Mouse (Mus musculus) midbrain, embryonic 12.5 days (tissue): ENCODE data around the gene Padi1. TPM values are rescaled to one million over a fixed set of nuclear protein-coding genes. Genes with fewer than 3 reads are reported as not detected.

Experiments
- ATAC-seq: fragments of 200-750 bp; cut with Nextera tagmentation; 2 replicates; pipeline ENCODE4 v1.8.0; 2017; ENCODE audit warnings: low read depth, moderate TSS enrichment, moderate library complexity; ENCODE audit not compliant: low FRiP score
- H3K27ac ChIP-seq: fragments of 300-500 bp; sonication (generic); replicated peaks from 2 replicates; pipeline ENCODE4 v1.5.1; 2016; ENCODE audit warnings: mild to moderate bottlenecking
- H3K27me3 ChIP-seq: fragments of 300-500 bp; sonication (generic); 2 replicates; pipeline ENCODE4 v1.6.1; 2016; ENCODE audit warnings: mild to moderate bottlenecking
- H3K36me3 ChIP-seq: fragments of 300-500 bp; sonication (generic); 2 replicates; pipeline ENCODE4 v1.6.1; 2016
- H3K4me1 ChIP-seq: fragments of 300-500 bp; sonication (generic); 2 replicates; pipeline ENCODE4 v1.6.1; 2016
- H3K4me2 ChIP-seq: fragments of 300-500 bp; sonication (generic); replicated peaks from 2 replicates; pipeline ENCODE4 v1.6.1; 2016; ENCODE audit warnings: mild to moderate bottlenecking, moderate library complexity
- H3K4me3 ChIP-seq: fragments of 300-500 bp; sonication (generic); 2 replicates; pipeline ENCODE4 v1.5.1; 2016; ENCODE audit warnings: mild to moderate bottlenecking
- H3K9ac ChIP-seq: fragments of 300-500 bp; sonication (generic); replicated peaks from 2 replicates; pipeline ENCODE4 v1.6.1; 2016; ENCODE audit warnings: mild to moderate bottlenecking, moderate library complexity
- H3K9me3 ChIP-seq: fragments of 300-500 bp; sonication (generic); 2 replicates; pipeline ENCODE4 v1.6.1; 2016; ENCODE audit warnings: mild to moderate bottlenecking
- WGBS: fragments of 180-500 bp; shearing (Covaris S2); methylation state at CpG from one replicate; pipeline ENCODE4 v1.1.7; 2016; 5-methylcytosine and 5-hydroxymethylcytosine counted together
- polyA plus RNA-seq: library from polyadenylated mRNA; unstranded; fragments of >200 nt; fragmentation: Nextera tagmentation; extraction: Ambion mirVana; gene quantifications from 2 replicates; pipeline ENCODE4 v1.2.1, GENCODE M21; 2016

The Padi1 gene
- polyA plus RNA-seq, 1 experiment from 2014 or later, result 0.06 TPM

GRCm38 (mm10) chr4:140877441-140877840, 31.9 kb upstream of the Padi1 start:
- Histone ChIP-seq H3K4me1 (peaks cover 3% of the 10 kb centered on the region; the same call in 1 of the 2 replicates), H3K27me3 (no peaks in the 10 kb centered on the region), H3K9me3 (peaks cover 8% of the 10 kb centered on the region), H3K9ac (no peak overlapping the region), H3K27ac (no peak overlapping the region), H3K4me3 (no peak overlapping the region), H3K4me2 (no peak overlapping the region), H3K36me3 (no peaks in the 10 kb centered on the region)
- 80% methylated on average over 9 of the region's 9 CpGs for WGBS
- no peak for ATAC-seq

DNA sequence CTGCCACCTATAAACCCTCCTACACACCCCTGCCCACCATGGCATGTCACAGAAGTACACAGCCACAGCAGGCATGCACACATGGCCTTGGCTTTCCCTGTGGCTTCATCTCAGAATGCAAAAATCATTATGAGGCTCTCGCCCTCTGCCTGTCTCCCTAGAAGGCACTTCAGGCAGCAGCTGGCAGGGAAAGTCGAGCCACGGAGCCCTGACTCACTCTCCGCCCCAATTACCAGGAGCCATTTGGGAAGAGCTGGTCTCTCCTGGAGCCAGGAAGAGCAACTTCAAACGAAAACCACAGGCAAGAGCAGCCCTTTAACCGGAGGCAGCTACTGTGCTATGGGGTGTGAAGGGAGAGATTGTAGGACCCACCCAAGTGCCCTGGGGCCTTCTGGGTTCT, 31.1 kb upstream of the Padi1 start:
- WGBS, result 74% methylated on average over 6 of the region's 6 CpGs
- H3K4me2 ChIP-seq, result no peak overlapping the region
- H3K27me3 ChIP-seq, result no peaks in the 10 kb centered on the region
- peaks cover 3% of the 10 kb centered on the region; the same call in 1 of the 2 replicates for H3K4me1 ChIP-seq
- ATAC-seq, result no peak
- H3K9ac ChIP-seq, result no peak overlapping the region
- no peak overlapping the region for H3K27ac ChIP-seq
- 0 out of 2 replicates have a peak, but pooled peaks cover under 1% of the 10 kb centered on the region for H3K9me3 ChIP-seq
- no peaks in the 10 kb centered on the region for H3K36me3 ChIP-seq
- no peak overlapping the region for H3K4me3 ChIP-seq

GRCm38 (mm10) chr4:140876161-140876560, 30.6 kb upstream of the Padi1 start:
- 0 out of 2 replicates have a peak, but pooled peaks cover 2% of the 10 kb centered on the region for H3K27me3 ChIP-seq
- H3K4me3 ChIP-seq, result no peak overlapping the region
- no peak overlapping the region for H3K27ac ChIP-seq
- H3K9ac ChIP-seq, result no peak overlapping the region
- ATAC-seq, result no peak
- H3K9me3 ChIP-seq, result no peaks in the 10 kb centered on the region
- H3K4me1 ChIP-seq, result peaks cover 3% of the 10 kb centered on the region; the same call in 1 of the 2 replicates
- H3K4me2 ChIP-seq, result no peak overlapping the region
- WGBS, result 90% methylated on average over 8 of the region's 8 CpGs
- H3K36me3 ChIP-seq, result no peaks in the 10 kb centered on the region

DNA sequence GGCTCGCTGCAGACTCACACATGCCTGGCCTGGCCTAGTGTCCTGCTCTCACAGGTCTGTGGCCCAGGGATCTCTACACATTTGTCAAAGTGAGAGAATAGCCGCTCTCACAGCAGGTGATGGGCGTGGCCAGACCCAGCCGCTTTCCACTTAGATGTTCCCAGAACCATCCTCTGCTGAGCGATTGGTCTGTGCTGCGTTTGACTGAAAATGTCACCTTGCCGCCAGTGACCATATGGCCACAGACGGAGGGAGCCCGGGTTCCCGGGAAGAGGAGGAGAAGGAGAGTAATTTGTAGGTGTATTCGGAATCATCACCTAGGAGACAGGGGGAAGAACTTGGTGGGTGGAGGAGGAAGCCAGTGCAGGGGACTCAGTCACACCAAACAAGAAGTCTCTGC, 27.4 kb upstream of the Padi1 start:
- no peak for ATAC-seq
- 79% methylated on average over 11 of the region's 11 CpGs for WGBS
- H3K4me2 ChIP-seq, result no peak overlapping the region
- peaks cover 10% of the 10 kb centered on the region for H3K4me1 ChIP-seq
- no peaks in the 10 kb centered on the region for H3K36me3 ChIP-seq
- H3K27ac ChIP-seq, result no peak overlapping the region
- no peak overlapping the region for H3K4me3 ChIP-seq
- no peak overlapping the region for H3K9ac ChIP-seq
- H3K27me3 ChIP-seq, result peaks cover 18% of the 10 kb centered on the region; the same call in 1 of the 2 replicates
- H3K9me3 ChIP-seq, result no peaks in the 10 kb centered on the region

DNA sequence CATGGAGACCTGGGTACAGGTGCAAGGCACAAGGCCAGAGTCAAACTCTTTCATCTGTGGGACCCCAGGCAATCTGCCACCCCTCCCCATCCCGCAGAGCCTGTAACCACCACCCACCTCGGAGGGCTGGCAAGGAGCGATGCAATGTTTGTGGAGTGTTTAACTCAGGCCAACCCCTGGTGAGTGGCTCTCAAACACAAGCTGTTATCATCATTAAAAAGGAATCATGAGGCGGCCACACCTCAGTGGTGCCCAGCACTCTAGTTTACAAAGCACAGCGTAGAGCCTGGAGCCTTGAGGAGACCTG, 27.1 kb upstream of the Padi1 start:
- 87% methylated on average over 5 of the region's 5 CpGs for WGBS
- peaks cover 12% of the 10 kb centered on the region for H3K4me1 ChIP-seq
- peaks cover 18% of the 10 kb centered on the region; the same call in 1 of the 2 replicates for H3K27me3 ChIP-seq
- no peak overlapping the region for H3K4me2 ChIP-seq
- H3K36me3 ChIP-seq, result no peaks in the 10 kb centered on the region
- no peak overlapping the region for H3K27ac ChIP-seq
- H3K9ac ChIP-seq, result no peak overlapping the region
- H3K9me3 ChIP-seq, result no peaks in the 10 kb centered on the region
- H3K4me3 ChIP-seq, result no peak overlapping the region
- no peak for ATAC-seq

DNA sequence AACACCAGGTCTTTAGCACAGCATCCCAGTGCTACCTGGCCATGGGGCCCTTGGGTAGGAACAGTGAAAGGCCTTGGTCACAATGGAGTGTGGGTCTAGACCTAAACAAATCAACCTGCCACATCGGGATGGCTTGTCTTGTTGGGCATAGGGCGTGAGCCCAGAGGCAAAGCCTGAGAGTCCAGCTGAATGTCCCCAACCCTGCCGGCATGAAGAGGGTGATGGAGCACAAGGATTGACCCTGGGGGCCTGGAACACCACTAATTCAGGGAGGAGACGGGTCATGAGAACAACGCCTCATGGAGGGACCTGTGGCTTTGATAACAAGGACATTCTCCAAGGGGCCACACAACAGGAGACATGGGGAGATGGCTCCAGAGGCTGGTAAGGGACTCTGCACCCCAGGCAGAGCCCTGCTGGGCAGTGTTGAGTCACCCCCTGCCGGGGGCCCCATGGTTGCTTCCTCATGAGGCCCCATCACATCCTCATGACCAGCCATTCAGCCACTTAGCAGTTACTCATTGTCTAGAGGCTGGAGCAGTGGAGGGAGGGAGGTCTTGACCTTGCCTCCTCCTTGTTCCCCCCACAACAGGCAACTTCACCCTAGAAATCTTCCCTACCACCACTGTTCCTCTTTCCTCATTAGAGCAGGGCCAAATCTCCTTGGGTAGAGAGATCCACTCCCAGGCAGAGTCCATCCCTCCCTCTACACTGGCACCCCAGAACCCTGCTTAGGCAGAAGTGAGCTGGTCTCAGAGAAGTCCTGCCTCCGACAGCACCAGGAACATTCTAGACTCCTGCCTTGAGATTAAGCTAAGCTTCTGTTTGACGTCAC, 26.5 kb upstream of the Padi1 start:
- Histone ChIP-seq H3K4me3 (no peak overlapping the region), H3K36me3 (no peaks in the 10 kb centered on the region), H3K27me3 (peaks cover 18% of the 10 kb centered on the region; the same call in 1 of the 2 replicates), H3K9ac (no peak overlapping the region), H3K4me2 (no peak overlapping the region), H3K27ac (no peak overlapping the region), H3K4me1 (peaks cover 12% of the 10 kb centered on the region), H3K9me3 (no peaks in the 10 kb centered on the region)
- no peak for ATAC-seq
- 88% methylated on average over 8 of the region's 8 CpGs for WGBS

GRCm38 (mm10) chr4:140871376-140871775, 25.8 kb upstream of the Padi1 start:
- H3K27ac ChIP-seq, result no peak overlapping the region
- H3K4me1 ChIP-seq, result peaks cover 12% of the 10 kb centered on the region
- H3K9ac ChIP-seq, result no peak overlapping the region
- no peaks in the 10 kb centered on the region for H3K36me3 ChIP-seq
- 90% methylated on average over 3 of the region's 3 CpGs for WGBS
- H3K27me3 ChIP-seq, result peaks cover 18% of the 10 kb centered on the region; the same call in 1 of the 2 replicates
- no peak overlapping the region for H3K4me2 ChIP-seq
- ATAC-seq, result no peak
- no peak overlapping the region for H3K4me3 ChIP-seq
- no peaks in the 10 kb centered on the region for H3K9me3 ChIP-seq

GRCm38 (mm10) chr4:140870876-140871275, 25.3 kb upstream of the Padi1 start:
- 88% methylated on average over 7 of the region's 7 CpGs for WGBS
- no peak overlapping the region for H3K27ac ChIP-seq
- ATAC-seq, result no peak
- H3K27me3 ChIP-seq, result peaks cover 18% of the 10 kb centered on the region; the same call in 1 of the 2 replicates
- H3K4me2 ChIP-seq, result no peak overlapping the region
- no peaks in the 10 kb centered on the region for H3K9me3 ChIP-seq
- H3K9ac ChIP-seq, result no peak overlapping the region
- H3K4me1 ChIP-seq, result peaks cover 12% of the 10 kb centered on the region
- no peak overlapping the region for H3K4me3 ChIP-seq
- H3K36me3 ChIP-seq, result no peaks in the 10 kb centered on the region

DNA sequence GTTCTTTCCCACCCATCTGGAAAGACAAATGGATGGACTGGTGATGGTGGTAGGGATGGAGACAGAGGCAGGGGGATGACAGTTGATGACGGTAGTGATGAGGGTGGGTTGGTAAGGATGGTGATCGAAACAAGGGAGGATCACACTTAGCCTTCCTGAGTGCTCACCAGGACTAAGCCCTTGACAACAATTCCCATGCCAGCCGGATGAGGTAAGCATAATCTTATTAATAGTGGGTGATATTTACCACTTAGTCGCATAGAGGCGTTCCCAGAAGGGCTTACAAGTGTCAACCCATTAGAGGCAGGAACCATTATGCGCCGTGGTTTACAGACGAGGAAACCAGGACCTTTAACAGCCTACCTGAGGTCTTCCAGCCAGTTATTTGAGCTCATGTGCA, 24.4 kb upstream of the Padi1 start:
- H3K4me3 ChIP-seq, result no peak overlapping the region
- peaks cover 18% of the 10 kb centered on the region; the same call in 1 of the 2 replicates for H3K27me3 ChIP-seq
- no peaks in the 10 kb centered on the region for H3K9me3 ChIP-seq
- no peak for ATAC-seq
- peaks cover 12% of the 10 kb centered on the region for H3K4me1 ChIP-seq
- H3K4me2 ChIP-seq, result no peak overlapping the region
- H3K9ac ChIP-seq, result no peak overlapping the region
- 93% methylated on average over 8 of the region's 8 CpGs for WGBS
- H3K27ac ChIP-seq, result no peak overlapping the region
- H3K36me3 ChIP-seq, result no peaks in the 10 kb centered on the region

- Histone ChIP-seq H3K4me2 (peak overlapping the region; percentile 11; the same call in 1 of the 2 replicates), H3K27ac (no peak overlapping the region), H3K9me3 (no peaks in the 10 kb centered on the region), H3K27me3 (peaks cover 18% of the 10 kb centered on the region; the same call in 1 of the 2 replicates), H3K36me3 (no peaks in the 10 kb centered on the region), H3K9ac (no peak overlapping the region), H3K4me3 (no peak overlapping the region), H3K4me1 (peaks cover 12% of the 10 kb centered on the region)
- 3% methylated on average over 14 of the region's 14 CpGs for WGBS
- no peak for ATAC-seq
Observed at GRCm38 (mm10) chr4:140868484-140869190, 23.1 kb upstream of the Padi1 start.

- no peak overlapping the region for H3K27ac ChIP-seq
- no peak overlapping the region for H3K4me2 ChIP-seq
- 81% methylated on average over 11 of the region's 11 CpGs for WGBS
Observed at GRCm38 (mm10) chr4:140862036-140862650, 16.6 kb upstream of the Padi1 start.

GRCm38 (mm10) chr4:140860767-140861147, 15.2 kb upstream of the Padi1 start:
- H3K9me3 ChIP-seq, result no peaks in the 10 kb centered on the region
- 91% methylated on average over 7 of the region's 7 CpGs for WGBS

More at GRCm38 (mm10) chr4:140862036-140862650, 16.6 kb upstream of the Padi1 start:
- H3K4me1 ChIP-seq, result no peaks in the 10 kb centered on the region
- H3K4me3 ChIP-seq, result no peak overlapping the region
- ATAC-seq, result no peak
- H3K36me3 ChIP-seq, result no peaks in the 10 kb centered on the region
- no peaks in the 10 kb centered on the region for H3K9me3 ChIP-seq
- H3K27me3 ChIP-seq, result no peaks in the 10 kb centered on the region
- no peak overlapping the region for H3K9ac ChIP-seq

More at GRCm38 (mm10) chr4:140860767-140861147, 15.2 kb upstream of the Padi1 start:
- H3K4me3 ChIP-seq, result no peak overlapping the region
- H3K4me2 ChIP-seq, result no peak overlapping the region
- ATAC-seq, result no peak
- no peak overlapping the region for H3K27ac ChIP-seq
- no peaks in the 10 kb centered on the region for H3K4me1 ChIP-seq
- H3K9ac ChIP-seq, result no peak overlapping the region
- no peaks in the 10 kb centered on the region for H3K36me3 ChIP-seq
- H3K27me3 ChIP-seq, result no peaks in the 10 kb centered on the region
